Mouse (Mus musculus): ENCODE measurements around the gene Tmem230. TPM values are rescaled to one million over a fixed set of nuclear protein-coding genes. Genes with fewer than 3 reads are reported as not detected.

Tmem230 gene
- total and polyA plus RNA-seq, 2 experiments from 2014 or later: 43.3 to 44.3 TPM

GRCm38 (mm10) chr2:132275527-132275926 is 27.9 kb upstream of the Tmem230 start:
- Histone ChIP-seq H3K4me2 (ENCODE audit: low read depth, low read length) (no peak overlapping the region), H3K9me3 (ENCODE audit: low read length) (no peaks in the 10 kb centered on the region), H3K9ac (replicated peaks; ENCODE audit: low read length) (no peak overlapping the region), H3K36me3 (ENCODE audit: insufficient read depth, low read length) (no peaks in the 10 kb centered on the region), H3K27me3 (ENCODE audit: insufficient read depth, low read length) (no peaks in the 10 kb centered on the region), H3K4me1 (ENCODE audit: insufficient read depth, low read length) (no peaks in the 10 kb centered on the region; the same call in 1 of the 2 replicates), H3K27ac (no peak overlapping the region), H3K4me3 (ENCODE audit: low read length) (no peak overlapping the region)
- WGBS: 80% methylated on average over 4 of the region's 4 CpGs
- TF ChIP-seq CTCF (IDR thresholded peaks at IDR 0.05; ENCODE audit: low read depth): peak; percentile 40
- no peak for DNase-seq (ENCODE audit: low spot score)
- ATAC-seq: no peak

GRCm38 (mm10) chr2:132272694-132273389 is 25.2 kb upstream of the Tmem230 start:
- DNase-seq (ENCODE audit: low spot score): no peak
- Histone ChIP-seq H3K36me3 (ENCODE audit: insufficient read depth, low read length) (no peaks in the 10 kb centered on the region), H3K9ac (replicated peaks; ENCODE audit: low read length) (no peak overlapping the region), H3K9me3 (ENCODE audit: low read length) (no peaks in the 10 kb centered on the region), H3K27me3 (ENCODE audit: insufficient read depth, low read length) (no peaks in the 10 kb centered on the region), H3K27ac (no peak overlapping the region), H3K4me2 (ENCODE audit: low read depth, low read length) (no peak overlapping the region), H3K4me1 (ENCODE audit: insufficient read depth, low read length) (no peaks in the 10 kb centered on the region), H3K4me3 (ENCODE audit: low read length) (no peak overlapping the region)
- ATAC-seq: no peak
- TF ChIP-seq CTCF (IDR thresholded peaks at IDR 0.05; ENCODE audit: low read depth): no peak
- WGBS: 69% methylated on average over 6 of the region's 6 CpGs

DNA sequence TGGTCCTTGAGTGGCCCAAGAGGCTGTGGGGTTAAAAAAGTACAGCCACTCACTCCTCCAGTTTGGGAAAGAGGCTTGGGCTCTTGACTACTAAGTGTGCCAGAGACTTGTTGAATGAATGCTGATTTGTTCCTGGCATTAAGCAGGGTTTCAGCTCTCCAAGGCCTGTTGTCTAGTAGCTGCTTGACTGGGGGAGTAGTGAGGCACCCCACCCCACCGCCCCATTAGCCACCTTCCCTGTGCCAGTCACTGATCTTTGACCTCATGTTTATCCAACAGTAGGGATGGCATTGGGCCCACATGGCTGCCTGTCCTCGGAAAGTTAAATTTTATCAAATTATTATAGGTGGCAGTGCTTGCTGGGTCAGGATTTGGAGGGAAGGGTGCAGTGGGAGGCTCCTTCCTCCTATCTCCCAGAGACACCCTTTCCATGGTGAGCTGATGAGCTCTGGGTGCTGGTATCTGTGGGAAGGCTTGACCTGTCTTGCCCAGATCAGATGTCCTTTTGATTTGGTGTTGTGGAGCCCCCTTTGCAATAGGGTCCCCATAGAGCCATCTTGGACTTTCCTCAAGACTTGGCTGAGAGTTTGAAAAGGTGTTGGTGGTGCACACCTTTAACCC is 22.8 kb upstream of the Tmem230 start:
- Histone ChIP-seq H3K36me3 (ENCODE audit: insufficient read depth, low read length) (no peaks in the 10 kb centered on the region), H3K4me2 (ENCODE audit: low read depth, low read length) (no peak overlapping the region), H3K27ac (peak overlapping the region; percentile 54), H3K4me3 (ENCODE audit: low read length) (no peak overlapping the region), H3K9me3 (ENCODE audit: low read length) (no peaks in the 10 kb centered on the region), H3K4me1 (ENCODE audit: insufficient read depth, low read length) (no peaks in the 10 kb centered on the region), H3K27me3 (ENCODE audit: insufficient read depth, low read length) (no peaks in the 10 kb centered on the region), H3K9ac (replicated peaks; ENCODE audit: low read length) (no peak overlapping the region)
- ATAC-seq (peak; percentile 68; the same call in 1 of the 2 replicates), DNase-seq (ENCODE audit: low spot score) (peak; percentile 41)
- WGBS: 81% methylated on average over 2 of the region's 2 CpGs
- TF ChIP-seq CTCF (IDR thresholded peaks at IDR 0.05; ENCODE audit: low read depth): no peak

DNA sequence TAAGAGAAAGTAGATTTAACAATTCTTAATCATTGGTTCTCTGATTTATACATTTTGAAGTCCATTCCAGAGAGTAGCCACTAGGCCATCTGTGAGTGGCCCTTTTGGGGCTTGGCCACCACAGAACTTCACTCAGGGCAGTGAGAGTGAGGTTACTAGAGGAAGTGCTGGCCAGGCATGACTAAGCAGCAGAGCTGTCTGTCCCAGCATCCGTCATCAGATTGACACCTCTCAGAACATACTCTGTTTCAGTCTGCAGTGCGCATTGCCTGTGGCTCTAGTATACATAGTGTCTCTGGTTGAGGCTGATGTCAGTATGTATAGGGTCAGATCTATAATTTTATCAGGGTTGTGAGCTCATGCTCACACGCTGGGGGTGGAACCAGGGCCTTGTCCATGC is 21.6 kb upstream of the Tmem230 start:
- H3K4me1 ChIP-seq (ENCODE audit: insufficient read depth, low read length): no peaks in the 10 kb centered on the region
- DNase-seq (ENCODE audit: low spot score) (no peak), ATAC-seq (no peak)
- no peaks in the 10 kb centered on the region for H3K9me3 ChIP-seq (ENCODE audit: low read length)
- H3K4me2 ChIP-seq (ENCODE audit: low read depth, low read length): no peak overlapping the region
- no peaks in the 10 kb centered on the region for H3K36me3 ChIP-seq (ENCODE audit: insufficient read depth, low read length)
- H3K4me3 ChIP-seq (ENCODE audit: low read length): no peak overlapping the region
- WGBS: 87% methylated on average over 3 of the region's 3 CpGs
- no peaks in the 10 kb centered on the region for H3K27me3 ChIP-seq (ENCODE audit: insufficient read depth, low read length)
- no peak for TF ChIP-seq CTCF (IDR thresholded peaks at IDR 0.05; ENCODE audit: low read depth)
- H3K9ac ChIP-seq (replicated peaks; ENCODE audit: low read length): no peak overlapping the region
- H3K27ac ChIP-seq: peak overlapping the region; percentile 16; the same call in 1 of the 2 replicates

GRCm38 (mm10) chr2:132266086-132266485 is 18.5 kb upstream of the Tmem230 start:
- Histone ChIP-seq H3K4me1 (ENCODE audit: insufficient read depth, low read length) (no peaks in the 10 kb centered on the region), H3K27ac (no peak overlapping the region), H3K4me2 (ENCODE audit: low read depth, low read length) (no peak overlapping the region), H3K9ac (replicated peaks; ENCODE audit: low read length) (no peak overlapping the region), H3K36me3 (ENCODE audit: insufficient read depth, low read length) (no peaks in the 10 kb centered on the region), H3K27me3 (ENCODE audit: insufficient read depth, low read length) (no peaks in the 10 kb centered on the region), H3K4me3 (ENCODE audit: low read length) (no peak overlapping the region), H3K9me3 (ENCODE audit: low read length) (no peaks in the 10 kb centered on the region)
- 89% methylated on average over 3 of the region's 3 CpGs for WGBS
- DNase-seq (ENCODE audit: low spot score) (no peak), ATAC-seq (no peak)
- no peak for TF ChIP-seq CTCF (IDR thresholded peaks at IDR 0.05; ENCODE audit: low read depth)

GRCm38 (mm10) chr2:132265196-132265595 is 17.6 kb upstream of the Tmem230 start:
- H3K4me3 ChIP-seq (ENCODE audit: low read length): no peak overlapping the region
- H3K4me1 ChIP-seq (ENCODE audit: insufficient read depth, low read length): no peaks in the 10 kb centered on the region
- no peaks in the 10 kb centered on the region for H3K36me3 ChIP-seq (ENCODE audit: insufficient read depth, low read length)
- no peaks in the 10 kb centered on the region for H3K27me3 ChIP-seq (ENCODE audit: insufficient read depth, low read length)
- no peak for TF ChIP-seq CTCF (IDR thresholded peaks at IDR 0.05; ENCODE audit: low read depth)
- H3K4me2 ChIP-seq (ENCODE audit: low read depth, low read length): peak overlapping the region; percentile 63; the same call in 1 of the 2 replicates
- H3K9ac ChIP-seq (replicated peaks; ENCODE audit: low read length): no peak overlapping the region
- DNase-seq (ENCODE audit: low spot score) (no peak), ATAC-seq (no peak)
- whole genome bisulfite sequencing: 89% methylated on average over 9 of the region's 9 CpGs
- no peaks in the 10 kb centered on the region for H3K9me3 ChIP-seq (ENCODE audit: low read length)
- no peak overlapping the region for H3K27ac ChIP-seq

DNA sequence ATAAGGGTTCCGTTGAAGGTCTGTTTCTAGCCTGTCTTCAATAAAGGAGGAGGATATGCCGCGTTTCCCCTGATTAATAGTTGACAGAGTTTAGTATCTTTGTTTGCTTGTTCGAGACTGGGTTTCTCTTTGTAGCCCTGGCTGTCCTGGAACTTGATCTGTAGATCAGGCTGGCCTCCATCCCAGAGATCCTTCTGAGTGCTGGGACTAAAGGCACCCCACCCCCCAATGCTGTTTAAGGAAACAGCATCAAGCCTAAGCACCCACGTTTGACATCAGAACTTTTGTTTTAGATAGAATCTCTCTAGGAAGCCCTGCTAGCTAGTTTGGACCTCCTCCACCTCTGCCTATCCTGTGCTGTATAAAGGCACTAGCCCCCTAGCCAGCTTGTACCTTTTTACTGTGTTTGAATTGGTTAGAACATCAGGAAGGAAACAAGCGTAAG is 16.7 kb upstream of the Tmem230 start:
- peak overlapping the region; percentile 97 for H3K4me3 ChIP-seq (ENCODE audit: low read length)
- peak overlapping the region; percentile 93 for H3K27ac ChIP-seq
- H3K4me1 ChIP-seq (ENCODE audit: insufficient read depth, low read length): no peaks in the 10 kb centered on the region
- WGBS: 13% methylated on average over 6 of the region's 6 CpGs
- H3K9ac ChIP-seq (replicated peaks; ENCODE audit: low read length): peak overlapping the region; percentile 96
- no peaks in the 10 kb centered on the region for H3K9me3 ChIP-seq (ENCODE audit: low read length)
- TF ChIP-seq CTCF (IDR thresholded peaks at IDR 0.05; ENCODE audit: low read depth): no peak
- H3K4me2 ChIP-seq (ENCODE audit: low read depth, low read length): peak overlapping the region; percentile 63
- no peaks in the 10 kb centered on the region for H3K27me3 ChIP-seq (ENCODE audit: insufficient read depth, low read length)
- ATAC-seq (no peak), DNase-seq (ENCODE audit: low spot score) (no peak)
- H3K36me3 ChIP-seq (ENCODE audit: insufficient read depth, low read length): no peaks in the 10 kb centered on the region
